Mouse (Mus musculus) gastrocnemius, adult 18-20 months (tissue): ENCODE results near the gene Lats1. TPM values are rescaled to one million over a fixed set of nuclear protein-coding genes. Genes with fewer than 3 reads are reported as not detected.
"Not testable (repeated sequence)": the region's sequence is repeated elsewhere in the genome, so short reads cannot be mapped to it uniquely, and the experiment has no call there.

ENCODE experiments used
- DNase-seq: peaks from one replicate; pipeline ENCODE4 v3.0.0; 2021; ENCODE audit warnings: low spot score
- total RNA-seq, 2 experiments: library from RNA; stranded (reverse); gene quantifications; 2 replicates each; pipeline ENCODE4 v1.2.3; 2021

Lats1 gene
- total RNA-seq, 2 experiments from 2014 or later, result 8.3 to 11.1 TPM

- peak; percentile 93 for DNase-seq
These were observed 44.9 kb downstream of the Lats1 start, which contains the start of gene Katna1 for GRCm38 (mm10) chr10:7725751-7726500. TSS of gene Katna1 (plus strand) at chr10:7726000.

GRCm38 (mm10) chr10:7726501-7726812 is 45.4 kb downstream of the Lats1 start:
- no peak for DNase-seq

GRCm38 (mm10) chr10:7727011-7727410 is 46.0 kb downstream of the Lats1 start:
- DNase-seq, result no peak

- no peak for DNase-seq
These were observed 50.6 kb downstream of the Lats1 start for GRCm38 (mm10) chr10:7731582-7731981.

DNA sequence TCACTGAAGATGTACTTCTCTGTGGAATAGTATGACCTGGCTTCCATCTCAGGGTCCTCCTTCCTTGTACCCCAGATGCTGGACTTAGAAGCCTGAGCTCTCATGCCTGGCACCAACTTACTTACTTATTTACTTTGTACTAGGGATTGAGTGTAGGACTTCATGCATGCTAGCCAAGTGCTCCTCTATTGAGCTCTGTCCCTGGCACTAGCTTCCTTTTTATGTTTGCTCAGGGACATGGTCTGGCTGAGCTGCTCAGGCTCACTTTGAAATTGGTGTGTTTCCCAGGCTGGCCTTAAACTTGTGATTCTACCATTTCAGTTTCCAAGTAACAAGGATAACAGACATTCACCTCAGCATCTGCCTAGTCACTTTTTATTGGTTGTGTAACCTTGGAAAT is 56.1 kb downstream of the Lats1 start:
- peak; percentile 31 for DNase-seq

- no peak for DNase-seq
These were observed 56.9 kb downstream of the Lats1 start for GRCm38 (mm10) chr10:7737914-7738313.

GRCm38 (mm10) chr10:7745528-7745927 is 64.5 kb downstream of the Lats1 start:
- not testable (repeated sequence) for DNase-seq

- DNase-seq, result no peak
These were observed 67.7 kb downstream of the Lats1 start for GRCm38 (mm10) chr10:7748752-7749151.

- DNase-seq, result no peak
These were observed 76.5 kb downstream of the Lats1 start for GRCm38 (mm10) chr10:7757544-7757943.

Other genes with a start within 250 kb of the Lats1 start
- gene Ulbp1, start 207.6 kb upstream of the Lats1 start, total RNA-seq, result under 1 TPM; 0.09 TPM
- gene Lrp11, start 91.4 kb upstream of the Lats1 start, total RNA-seq, result 1 to 10 TPM; 1.6 to 1.7 TPM
- 1 to 10 TPM; 5.8 TPM for gene Nup43, start 13.7 kb upstream of the Lats1 start, total RNA-seq
- gene Pcmt1, start 78 bp upstream of the Lats1 start, total RNA-seq, result 100 to 1,000 TPM; 107 to 120 TPM
- gene Katna1, start 44.8 kb downstream of the Lats1 start, total RNA-seq, result 10 to 100 TPM; 11.8 to 13.9 TPM
- gene Ginm1, start 111.6 kb downstream of the Lats1 start, total RNA-seq, result 100 to 1,000 TPM; 101 to 102 TPM
- 10 to 100 TPM; 10.5 to 11.9 TPM for gene Ppil4, start 111.7 kb downstream of the Lats1 start, total RNA-seq
- gene Zc3h12d, start 151.3 kb downstream of the Lats1 start, total RNA-seq, result under 1 TPM in 1 of 2 experiments, not detected in 1; 0.11 TPM